Mouse (Mus musculus): Measurements from ENCODE around the gene Pcp4.

Gene Pcp4

GRCm38 (mm10) chr16:96531029-96531428 is 63.6 kb downstream of the Pcp4 start:
- no peak for TF ChIP-seq GATA4 (IDR thresholded peaks at IDR 0.05; ENCODE audit: insufficient replicate concordance, low read length)

- TF ChIP-seq GATA4 (IDR thresholded peaks at IDR 0.05; ENCODE audit: insufficient replicate concordance, low read length): no peak
Observed at GRCm38 (mm10) chr16:96533710-96534109, 66.3 kb downstream of the Pcp4 start.

GRCm38 (mm10) chr16:96535271-96535670 is 67.9 kb downstream of the Pcp4 start:
- no peak for TF ChIP-seq GATA4 (IDR thresholded peaks at IDR 0.05; ENCODE audit: insufficient replicate concordance, low read length)

- TF ChIP-seq GATA4 (IDR thresholded peaks at IDR 0.05; ENCODE audit: insufficient replicate concordance, low read length): no peak
Observed at GRCm38 (mm10) chr16:96536426-96536825, 69.0 kb downstream of the Pcp4 start.

GRCm38 (mm10) chr16:96539091-96539490 is 71.7 kb downstream of the Pcp4 start:
- TF ChIP-seq GATA4 (IDR thresholded peaks at IDR 0.05; ENCODE audit: insufficient replicate concordance, low read length): no peak

GRCm38 (mm10) chr16:96541056-96541455 is 73.7 kb downstream of the Pcp4 start:
- no peak for TF ChIP-seq GATA4 (IDR thresholded peaks at IDR 0.05; ENCODE audit: insufficient replicate concordance, low read length)

GRCm38 (mm10) chr16:96552680-96553079 is 85.3 kb downstream of the Pcp4 start:
- TF ChIP-seq GATA4 (IDR thresholded peaks at IDR 0.05; ENCODE audit: insufficient replicate concordance, low read length): no peak

- no peak for TF ChIP-seq GATA4 (IDR thresholded peaks at IDR 0.05; ENCODE audit: insufficient replicate concordance, low read length)
Observed at GRCm38 (mm10) chr16:96555412-96555811, 88.0 kb downstream of the Pcp4 start.

- TF ChIP-seq GATA4 (IDR thresholded peaks at IDR 0.05; ENCODE audit: insufficient replicate concordance, low read length): no peak
Observed at GRCm38 (mm10) chr16:96556621-96557020, 89.2 kb downstream of the Pcp4 start.

GRCm38 (mm10) chr16:96558341-96558740 is 90.9 kb downstream of the Pcp4 start:
- TF ChIP-seq GATA4 (IDR thresholded peaks at IDR 0.05; ENCODE audit: insufficient replicate concordance, low read length): no peak

- TF ChIP-seq GATA4 (IDR thresholded peaks at IDR 0.05; ENCODE audit: insufficient replicate concordance, low read length): no peak
Observed at GRCm38 (mm10) chr16:96559796-96560195, 92.4 kb downstream of the Pcp4 start.

- no peak for TF ChIP-seq GATA4 (IDR thresholded peaks at IDR 0.05; ENCODE audit: insufficient replicate concordance, low read length)
Observed at GRCm38 (mm10) chr16:96563350-96564257, 96.2 kb downstream of the Pcp4 start.

- TF ChIP-seq GATA4 (IDR thresholded peaks at IDR 0.05; ENCODE audit: insufficient replicate concordance, low read length): no peak
Observed at GRCm38 (mm10) chr16:96567428-96567827, 100.0 kb downstream of the Pcp4 start.

All from liver, adult (tissue).